Mouse (Mus musculus) brain, embryonic 14.5 days (tissue): ENCODE measurements around the gene Tmem184b.

Experiments
- CTCF ChIP-seq: fragments of 200-500 bp; IDR thresholded peaks from 2 replicates; pipeline ENCODE4 v1.5.1; 2012; ENCODE audit warnings: inconsistent platforms, mild to moderate bottlenecking, moderate library complexity, borderline replicate concordance; ENCODE audit not compliant: insufficient read depth, insufficient read length; ENCODE audit errors: extremely low read depth
- POLR2A ChIP-seq: fragments of 200-500 bp; IDR thresholded peaks from 2 replicates; pipeline ENCODE4 v1.6.1; 2012; ENCODE audit warnings: mild to moderate bottlenecking, inconsistent platforms, borderline replicate concordance; ENCODE audit not compliant: poor library complexity, insufficient read depth, insufficient read length, severe bottlenecking; ENCODE audit errors: extremely low read depth

- TF ChIP-seq POLR2A: no peak
- TF ChIP-seq CTCF: no peak
Observed at GRCm38 (mm10) chr15:79402176-79402575, 1.2 kb downstream of the Tmem184b start.
